Mouse (Mus musculus) CH12.LX (cell line): ENCODE results near the gene Pde3a.

Source experiments
- POLR2A ChIP-seq: IDR thresholded peaks from 2 replicates; pipeline ENCODE4 v1.6.1; 2011; ENCODE audit warnings: low read depth, mild to moderate bottlenecking, improper control_type of control experiment, low read length
- USF2 ChIP-seq: conservative IDR thresholded peaks from 2 replicates; pipeline ENCODE4 v1.6.1; 2011; ENCODE audit warnings: low read depth, low read length, improper control_type of control experiment

DNA sequence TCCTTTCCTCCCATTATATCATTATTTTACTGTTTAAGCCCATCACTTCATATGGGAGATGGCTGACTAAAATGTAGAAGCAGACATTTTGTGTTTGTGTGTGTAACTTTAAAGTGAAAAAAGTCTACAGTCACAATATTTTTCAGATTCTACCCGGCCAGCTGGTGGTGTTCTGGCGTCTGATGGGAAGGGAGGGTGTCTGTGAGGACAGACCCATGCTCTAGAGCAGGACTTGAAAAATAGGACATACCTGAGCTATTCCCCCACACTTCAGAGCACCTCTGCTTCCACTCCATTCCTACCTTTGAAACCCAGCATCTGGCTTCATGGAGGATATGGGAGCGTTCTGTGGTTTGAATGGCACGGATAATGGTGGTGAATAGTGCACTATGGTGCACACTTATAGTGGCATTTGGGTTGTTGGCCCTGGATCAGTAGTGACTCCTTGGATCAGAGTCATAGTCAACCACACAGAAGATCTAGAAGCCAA, 132.9 kb downstream of the Pde3a start:
- TF ChIP-seq POLR2A = no peak
- TF ChIP-seq USF2 = no peak
